Mouse (Mus musculus) frontal cortex, postnatal 25 days (tissue): ENCODE data around the gene Plxna2.

Source experiments
- DNase-seq, 2 experiments: peaks; one replicate each; pipeline ENCODE4 v3.0.0; 2022; ENCODE audit warnings: low spot score in 2 of 2

Plxna2 gene

GRCm38 (mm10) chr1:194815547-194815946 is 197.5 kb downstream of the Plxna2 start:
- no peak for DNase-seq

DNA sequence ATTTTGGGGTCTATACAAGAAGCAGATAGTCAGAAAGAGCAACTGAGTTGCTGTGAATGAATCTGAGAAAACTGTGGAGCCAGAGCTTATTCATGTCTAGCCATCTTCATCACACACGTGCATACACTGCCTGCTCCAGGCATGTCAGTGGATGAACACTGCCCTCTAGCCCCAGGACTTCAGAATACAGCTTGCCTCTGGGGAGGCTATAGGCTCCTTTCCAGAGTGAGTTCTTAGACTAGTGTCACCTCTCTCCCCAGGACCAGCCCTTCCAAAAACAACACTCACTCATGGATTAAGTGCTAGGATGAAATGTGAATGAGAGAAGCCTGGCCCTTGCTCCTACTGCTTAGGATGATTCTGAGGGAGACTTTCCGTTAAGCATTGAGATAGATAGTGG is 198.9 kb downstream of the Plxna2 start:
- DNase-seq = peak; percentile 53 to 60

DNA sequence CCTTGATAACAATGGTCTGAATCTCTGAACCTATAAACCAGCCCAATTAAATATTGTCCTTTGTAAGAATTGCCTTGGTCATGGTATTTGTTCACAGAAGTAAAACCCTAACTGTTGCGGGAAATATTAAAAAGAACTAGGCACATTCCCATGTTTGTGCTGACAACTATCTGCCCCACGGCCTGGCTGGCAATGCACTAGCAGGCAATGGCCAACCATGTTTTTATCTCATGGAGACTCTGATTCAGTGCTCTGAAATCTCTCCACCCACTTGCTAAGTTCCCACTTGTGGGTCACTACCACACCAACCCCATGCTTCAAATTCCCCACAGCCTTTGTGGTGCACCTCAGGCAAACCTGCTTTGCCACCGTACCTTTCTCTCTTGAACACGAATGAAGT is 202.9 kb downstream of the Plxna2 start:
- DNase-seq = no peak

GRCm38 (mm10) chr1:194821721-194822120 is 203.7 kb downstream of the Plxna2 start:
- no peak for DNase-seq

DNA sequence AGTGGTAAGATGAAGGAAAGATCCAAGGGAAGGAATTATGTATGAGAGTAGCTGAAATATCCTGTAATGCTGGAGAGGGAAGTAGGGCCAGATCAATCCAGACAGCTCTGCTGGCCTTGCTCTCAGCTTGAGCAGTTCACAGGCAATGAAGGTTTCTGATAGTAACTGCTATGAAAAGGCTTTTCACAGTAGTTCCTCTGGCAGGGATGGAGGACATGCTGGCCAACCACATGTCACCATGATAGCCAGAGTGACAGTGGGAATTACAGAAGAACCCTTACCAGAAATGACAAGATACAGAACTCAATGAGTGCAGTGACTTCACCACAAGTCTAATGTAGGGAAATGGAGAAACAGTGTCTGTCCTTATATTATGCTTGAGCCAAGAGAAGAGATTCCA is 210.3 kb downstream of the Plxna2 start:
- no peak for DNase-seq

GRCm38 (mm10) chr1:194835238-194835637 is 217.2 kb downstream of the Plxna2 start:
- DNase-seq = no peak

GRCm38 (mm10) chr1:194836182-194836581 is 218.2 kb downstream of the Plxna2 start:
- DNase-seq = no peak

DNA sequence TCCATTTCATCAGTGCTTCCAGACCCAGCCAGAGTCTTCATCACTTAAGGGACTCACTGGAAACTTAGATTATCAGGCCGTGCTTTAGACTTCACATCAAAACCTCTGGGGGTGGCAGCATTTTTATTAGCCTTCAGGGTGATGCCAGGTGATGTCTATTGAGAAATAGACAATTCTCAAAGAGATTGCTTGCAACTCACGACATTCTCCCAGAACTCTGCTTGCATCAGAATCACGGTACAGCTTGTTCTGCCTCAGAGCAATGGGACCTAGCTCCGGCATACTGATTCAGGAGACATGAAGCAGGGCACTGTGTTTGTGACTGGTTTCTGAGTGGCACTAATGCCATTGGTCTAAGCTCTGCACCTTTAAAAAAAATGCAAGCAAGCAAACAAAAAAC is 218.7 kb downstream of the Plxna2 start:
- DNase-seq = no peak

DNA sequence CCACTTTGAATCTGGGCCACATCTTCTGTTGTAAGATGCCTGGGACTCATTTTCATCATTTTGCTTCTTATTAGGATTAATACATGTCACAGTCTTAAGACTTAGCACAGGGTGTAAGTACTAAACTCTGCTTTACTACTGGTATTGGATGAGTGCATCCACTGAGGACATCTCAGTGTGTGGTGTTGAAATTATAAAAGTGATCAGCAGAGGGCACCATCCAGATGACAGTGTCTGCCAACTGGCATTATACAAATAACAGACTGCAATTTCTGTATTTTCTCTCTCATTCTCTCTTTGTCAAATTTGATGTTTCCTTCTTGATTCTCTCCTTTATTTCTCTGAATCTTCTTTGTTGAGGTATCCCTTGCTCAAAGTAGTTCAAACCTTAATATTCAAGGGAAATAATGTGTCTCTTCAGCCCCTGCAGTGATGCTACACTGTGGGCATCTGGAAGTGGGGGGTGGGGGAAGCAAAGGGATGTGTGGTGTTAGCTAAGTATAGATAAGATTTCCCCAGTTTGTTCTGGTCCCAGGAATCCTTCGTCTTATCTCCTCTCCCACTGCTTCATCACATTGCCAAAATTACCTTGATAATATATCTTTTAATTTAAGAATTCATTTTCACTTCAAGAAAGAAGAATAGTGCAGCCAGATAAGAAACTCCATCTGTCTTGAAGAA is 221.4 kb downstream of the Plxna2 start:
- DNase-seq = peak in 1 of 2 experiments; percentile 30

DNA sequence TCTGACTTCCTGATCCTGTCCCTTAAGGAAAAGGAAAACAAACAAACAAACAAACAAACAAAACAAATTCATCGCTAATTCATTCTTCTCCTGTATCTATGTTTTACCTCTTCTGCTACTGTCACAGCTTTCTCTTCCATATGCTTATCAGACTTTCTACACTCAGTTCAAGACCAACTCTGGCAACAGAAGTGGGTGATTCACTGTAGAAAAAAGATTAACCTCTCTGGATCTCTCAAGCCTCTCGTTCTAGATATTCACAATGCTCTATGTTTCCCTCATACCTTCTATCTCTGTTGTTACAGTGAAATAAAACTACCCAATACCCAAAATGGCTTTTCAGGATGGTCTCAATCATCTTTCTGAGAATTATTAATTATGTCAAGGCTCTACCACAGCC is 225.0 kb downstream of the Plxna2 start:
- DNase-seq = no peak

DNA sequence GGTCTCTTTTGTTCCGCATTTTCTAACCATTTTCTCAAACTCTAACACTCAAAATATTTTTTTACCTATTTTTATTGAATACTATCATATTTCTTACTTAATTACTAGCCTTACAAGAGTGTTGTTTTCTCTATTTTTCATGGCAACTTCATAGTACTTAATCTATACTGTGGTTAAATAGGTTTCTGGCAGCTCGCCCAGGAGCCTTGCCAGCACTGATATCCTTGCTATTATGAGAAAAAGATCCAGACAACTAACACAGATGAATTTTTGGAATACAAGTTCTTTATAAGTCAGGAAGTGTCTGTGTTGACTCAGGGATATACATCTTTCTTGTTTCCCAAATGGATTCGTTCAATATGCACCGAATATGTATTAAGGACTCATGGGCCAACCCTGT is 229.0 kb downstream of the Plxna2 start:
- DNase-seq = no peak

DNA sequence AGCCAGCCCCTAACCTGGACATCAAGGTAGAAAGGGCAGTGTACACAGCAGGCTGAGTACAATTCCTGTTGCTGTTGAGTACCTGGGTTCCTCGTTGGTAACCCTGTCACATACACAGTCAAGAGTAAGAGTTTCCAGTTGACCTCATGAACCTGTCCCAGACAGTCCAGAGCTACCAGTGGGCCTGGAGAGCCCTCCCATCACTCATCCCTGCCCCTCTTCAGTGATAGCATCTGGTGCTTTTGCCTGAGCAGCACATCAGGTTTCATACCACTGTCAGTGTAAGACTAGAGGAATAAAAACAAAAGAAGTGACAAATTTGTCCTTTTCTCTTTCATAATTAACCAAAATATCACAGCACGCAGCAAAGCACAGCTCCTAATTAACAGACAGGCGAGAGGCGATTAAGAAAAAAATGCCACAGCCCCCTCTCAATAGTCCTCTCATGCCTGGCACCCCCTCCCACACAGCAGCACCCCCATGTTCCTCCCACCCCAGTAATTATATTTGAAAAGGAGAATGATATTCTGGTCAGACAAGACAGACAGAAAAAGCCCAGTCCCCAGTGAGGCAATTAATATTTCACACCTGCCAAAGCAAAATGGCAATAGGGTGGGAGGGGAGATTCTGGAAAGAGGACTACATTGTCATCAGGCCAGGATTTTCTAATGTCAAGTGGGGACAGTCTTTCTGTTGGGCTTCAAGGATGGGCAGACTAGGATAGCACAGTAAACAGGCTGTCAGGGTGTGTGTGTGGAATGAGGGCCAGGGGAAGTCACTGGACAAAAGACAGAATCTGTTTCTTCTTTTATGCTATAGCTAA is 233.4 kb downstream of the Plxna2 start:
- no peak for DNase-seq

DNA sequence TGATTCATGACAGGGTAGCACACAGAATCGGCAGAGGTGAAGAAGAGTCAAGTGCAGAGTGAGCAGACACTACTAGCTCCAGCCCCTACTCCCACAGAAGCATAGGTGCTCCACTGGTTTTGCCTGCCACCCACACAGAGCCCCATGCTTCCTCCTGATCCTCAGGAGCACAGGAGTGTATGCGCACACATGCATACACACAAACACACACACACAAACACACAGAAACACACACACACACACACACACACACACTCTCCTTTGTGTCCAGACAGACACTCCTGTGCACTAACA is 234.0 kb downstream of the Plxna2 start:
- no peak for DNase-seq
